Mouse (Mus musculus): ENCODE data around the gene Ogfod1. TPM values are rescaled to one million over a fixed set of nuclear protein-coding genes. Genes with fewer than 3 reads are reported as not detected.

The Ogfod1 gene
- polyA plus RNA-seq, 1 experiment from 2014 or later = 12.0 TPM

Other genes with a start within 250 kb of the Ogfod1 start
- gene Gnao1, start 227.2 kb upstream of the Ogfod1 start, polyA plus RNA-seq (2015; fragmentation: Nextera tagmentation; extraction: Ambion mirVana) = 3.7 and 4.7 TPM in 2 replicates
- gene Amfr, start 24.4 kb upstream of the Ogfod1 start, polyA plus RNA-seq (2015; fragmentation: Nextera tagmentation; extraction: Ambion mirVana) = 31.0 and 35.0 TPM in 2 replicates
- 97.5 and 104 TPM in 2 replicates for gene Nudt21, start 167 bp upstream of the Ogfod1 start, polyA plus RNA-seq (2015; fragmentation: Nextera tagmentation; extraction: Ambion mirVana)
- gene Bbs2, start 61.7 kb downstream of the Ogfod1 start, polyA plus RNA-seq (2015; fragmentation: Nextera tagmentation; extraction: Ambion mirVana) = 13.7 and 14.4 TPM in 2 replicates
- gene Mt4, start 100.0 kb downstream of the Ogfod1 start, polyA plus RNA-seq (2015; fragmentation: Nextera tagmentation; extraction: Ambion mirVana) = 0.64 TPM in 1 of 2 replicates, not detected in the other
- 6.3 and 7.7 TPM in 2 replicates for gene Mt3, start 115.4 kb downstream of the Ogfod1 start, polyA plus RNA-seq (2015; fragmentation: Nextera tagmentation; extraction: Ambion mirVana)
- gene Mt2, start 135.5 kb downstream of the Ogfod1 start, polyA plus RNA-seq (2015; fragmentation: Nextera tagmentation; extraction: Ambion mirVana) = 40.6 and 63.7 TPM in 2 replicates
- gene Mt1, start 141.9 kb downstream of the Ogfod1 start, polyA plus RNA-seq (2015; fragmentation: Nextera tagmentation; extraction: Ambion mirVana) = 219 and 314 TPM in 2 replicates
- 80.2 and 86.2 TPM in 2 replicates for gene Nup93, start 177.4 kb downstream of the Ogfod1 start, polyA plus RNA-seq (2015; fragmentation: Nextera tagmentation; extraction: Ambion mirVana)

All from lung, embryonic 16.5 days (tissue).